Mouse (Mus musculus) forebrain, embryonic 14.5 days (tissue): ENCODE data around the gene Lrrc75b. TPM values are rescaled to one million over a fixed set of nuclear protein-coding genes. Genes with fewer than 3 reads are reported as not detected.
"Not testable (repeated sequence)": the region's sequence is repeated elsewhere in the genome, so short reads cannot be mapped to it uniquely, and the experiment has no call there.

ENCODE experiments used
- ATAC-seq: fragments of 200-750 bp; cut with Nextera tagmentation; 2 replicates; pipeline ENCODE4 v1.8.0; 2017; ENCODE audit warnings: mild to moderate bottlenecking, moderate library complexity
- DNase-seq: peaks from one replicate; pipeline ENCODE4 v3.0.0-alpha.2; 2015; ENCODE audit warnings: low spot score
- H3K27ac ChIP-seq: fragments of 300-500 bp; sonication (generic); 2 replicates; pipeline ENCODE4 v1.5.1; 2014; ENCODE audit warnings: low read depth, mild to moderate bottlenecking, control low read depth, low read length, moderate library complexity
- H3K27me3 ChIP-seq: fragments of 300-500 bp; sonication (generic); replicated peaks from 2 replicates; pipeline ENCODE4 v1.6.1; 2014; ENCODE audit warnings: low read length, control low read depth, mixed read lengths; ENCODE audit not compliant: control insufficient read depth, insufficient read depth
- H3K36me3 ChIP-seq: fragments of 300-500 bp; sonication (generic); 2 replicates; pipeline ENCODE4 v1.6.1; 2014; ENCODE audit warnings: low read length, control low read depth; ENCODE audit not compliant: control insufficient read depth, insufficient read depth
- H3K4me1 ChIP-seq: fragments of 300-500 bp; sonication (generic); 2 replicates; pipeline ENCODE4 v1.6.1; 2014; ENCODE audit warnings: antibody characterized with exemption, low read length, control low read depth; ENCODE audit not compliant: control insufficient read depth, insufficient read depth
- H3K4me2 ChIP-seq: fragments of 300-500 bp; sonication (generic); 2 replicates; pipeline ENCODE4 v1.6.1; 2014; ENCODE audit warnings: mild to moderate bottlenecking, control low read depth, low read length
- H3K4me3 ChIP-seq: fragments of 300-500 bp; sonication (generic); 2 replicates; pipeline ENCODE4 v1.5.1; 2014; ENCODE audit warnings: low read depth, low read length, control low read depth
- H3K9ac ChIP-seq: fragments of 300-500 bp; sonication (generic); 2 replicates; pipeline ENCODE4 v1.6.1; 2014; ENCODE audit warnings: mild to moderate bottlenecking, low read length, control low read depth, moderate library complexity
- H3K9me3 ChIP-seq: fragments of 300-500 bp; sonication (generic); replicated peaks from 2 replicates; pipeline ENCODE4 v1.6.1; 2016; ENCODE audit warnings: low read length, control low read depth, mixed read lengths; ENCODE audit not compliant: control insufficient read depth
- WGBS: fragments of 180-500 bp; shearing (Covaris S2); extraction: QIAGEN DNeasy Blood & Tissue Kit; methylation state at CpG from one replicate; pipeline ENCODE4 v1.1.7; 2014; 5-methylcytosine and 5-hydroxymethylcytosine counted together
- polyA plus RNA-seq: library from polyadenylated mRNA; unstranded; fragments of >200 nt; fragmentation: Nextera tagmentation; extraction: Ambion mirVana; gene quantifications from 2 replicates; pipeline ENCODE4 v1.2.1, GENCODE M21; 2014

Lrrc75b gene
- polyA plus RNA-seq, 1 experiment from 2014 or later: 15.7 TPM

DNA sequence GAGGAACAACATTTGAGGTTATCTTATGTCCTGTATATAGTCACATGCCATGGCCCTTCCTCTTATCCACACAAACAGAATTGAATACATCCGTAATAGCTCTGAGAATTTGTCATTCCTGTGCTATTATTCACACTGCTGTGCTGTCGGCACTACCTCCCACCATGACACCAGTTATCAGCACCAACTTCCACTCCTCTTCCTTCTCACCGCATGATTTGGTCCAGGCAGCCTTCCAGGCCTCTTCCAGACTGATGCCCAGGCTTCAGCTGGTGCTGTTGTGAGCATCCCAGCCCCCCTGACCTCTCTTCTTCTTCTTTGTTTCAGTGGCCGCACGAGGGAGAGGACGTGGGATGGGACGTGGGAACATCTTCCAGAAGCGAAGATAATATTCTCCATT lies 25.2 kb downstream of the Lrrc75b start:
- DNase-seq (no peak), ATAC-seq (no peak)
- Histone ChIP-seq H3K36me3 (peaks cover 53% of the 10 kb centered on the region), H3K9me3 (no peaks in the 10 kb centered on the region), H3K4me2 (no peak overlapping the region), H3K27ac (no peak overlapping the region), H3K4me3 (no peak overlapping the region), H3K27me3 (no peaks in the 10 kb centered on the region), H3K9ac (no peak overlapping the region), H3K4me1 (no peaks in the 10 kb centered on the region)
- WGBS: 91% methylated on average over 8 of the region's 8 CpGs

GRCm38 (mm10) chr10:75534216-75534615 lies 25.9 kb downstream of the Lrrc75b start:
- H3K4me3 ChIP-seq: no peak overlapping the region
- H3K9me3 ChIP-seq: no peaks in the 10 kb centered on the region
- DNase-seq: no peak
- no peak overlapping the region for H3K9ac ChIP-seq
- no peak for ATAC-seq
- no peak overlapping the region for H3K27ac ChIP-seq
- H3K4me1 ChIP-seq: no peaks in the 10 kb centered on the region
- WGBS: 87% methylated on average over 8 of the region's 8 CpGs
- H3K36me3 ChIP-seq: peaks cover 56% of the 10 kb centered on the region
- no peak overlapping the region for H3K4me2 ChIP-seq
- H3K27me3 ChIP-seq: no peaks in the 10 kb centered on the region

- DNase-seq (no peak), ATAC-seq (no peak)
- H3K36me3 ChIP-seq: peaks cover 59% of the 10 kb centered on the region
- WGBS: 85% methylated on average over 9 of the region's 9 CpGs
- no peak overlapping the region for H3K9ac ChIP-seq
- H3K27me3 ChIP-seq: no peaks in the 10 kb centered on the region
- H3K4me3 ChIP-seq: no peak overlapping the region
- H3K4me1 ChIP-seq: no peaks in the 10 kb centered on the region
- no peak overlapping the region for H3K4me2 ChIP-seq
- no peaks in the 10 kb centered on the region for H3K9me3 ChIP-seq
- no peak overlapping the region for H3K27ac ChIP-seq
Measured at GRCm38 (mm10) chr10:75531532-75532090, 28.5 kb downstream of the Lrrc75b start.

DNA sequence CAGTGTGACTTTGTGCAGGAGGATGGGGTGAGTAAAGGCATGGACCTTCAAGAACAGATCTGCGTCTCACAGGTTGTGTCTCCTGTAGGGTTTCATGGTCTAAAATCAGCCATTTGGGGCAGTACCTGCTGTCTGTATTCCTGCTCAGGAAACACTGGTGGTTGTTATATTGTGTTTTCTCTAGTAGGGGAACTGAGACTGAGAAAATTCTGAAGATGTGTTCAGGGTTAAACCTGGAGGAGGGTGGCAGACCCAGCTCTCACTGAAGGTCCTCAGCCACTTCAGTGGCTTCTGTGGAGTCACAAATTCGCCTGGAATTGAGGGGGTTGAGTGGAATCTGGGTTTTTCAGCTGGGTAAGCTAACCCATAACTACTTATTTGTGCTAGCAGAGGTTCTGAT lies 29.8 kb downstream of the Lrrc75b start:
- H3K36me3 ChIP-seq: peaks cover 58% of the 10 kb centered on the region

GRCm38 (mm10) chr10:75525450-75525849 lies 34.7 kb downstream of the Lrrc75b start:
- peaks cover 61% of the 10 kb centered on the region for H3K36me3 ChIP-seq
- not testable (repeated sequence) for H3K27ac ChIP-seq, H3K4me2 ChIP-seq, ATAC-seq, H3K9me3 ChIP-seq, H3K4me1 ChIP-seq, DNase-seq, H3K9ac ChIP-seq, H3K4me3 ChIP-seq, H3K27me3 ChIP-seq
- WGBS: 92% methylated on average over 9 of the region's 9 CpGs

More for the DNA sequence above, 29.8 kb downstream of the Lrrc75b start:
- H3K27ac ChIP-seq: no peak overlapping the region
- 90% methylated on average over 2 of the region's 2 CpGs for WGBS
- H3K27me3 ChIP-seq: no peaks in the 10 kb centered on the region
- H3K4me3 ChIP-seq: no peak overlapping the region
- H3K9me3 ChIP-seq: no peaks in the 10 kb centered on the region
- no peak overlapping the region for H3K4me2 ChIP-seq
- no peak for DNase-seq
- H3K4me1 ChIP-seq: no peaks in the 10 kb centered on the region
- ATAC-seq: no peak
- no peak overlapping the region for H3K9ac ChIP-seq

DNA sequence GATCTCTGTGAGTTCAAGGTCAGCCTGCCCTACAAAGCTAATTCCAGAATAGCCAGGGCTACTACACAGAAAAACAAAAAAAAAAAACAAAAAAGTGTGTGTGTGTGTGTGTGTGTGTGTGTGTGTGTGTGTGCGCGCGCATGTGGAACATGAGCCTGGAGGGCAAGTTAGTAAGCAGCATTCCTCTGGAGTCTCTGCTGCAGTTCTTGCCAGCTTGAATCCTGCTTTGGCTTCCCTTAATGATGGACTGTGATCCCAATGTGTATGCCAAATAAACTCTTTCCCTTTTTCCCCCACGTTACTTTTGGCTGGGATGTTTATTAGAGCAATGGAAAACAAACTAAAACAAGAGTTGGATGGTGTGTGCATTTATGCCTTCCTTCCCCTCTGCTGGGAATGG lies 38.5 kb downstream of the Lrrc75b start:
- H3K9ac ChIP-seq: no peak overlapping the region
- H3K36me3 ChIP-seq: peaks cover 60% of the 10 kb centered on the region

DNA sequence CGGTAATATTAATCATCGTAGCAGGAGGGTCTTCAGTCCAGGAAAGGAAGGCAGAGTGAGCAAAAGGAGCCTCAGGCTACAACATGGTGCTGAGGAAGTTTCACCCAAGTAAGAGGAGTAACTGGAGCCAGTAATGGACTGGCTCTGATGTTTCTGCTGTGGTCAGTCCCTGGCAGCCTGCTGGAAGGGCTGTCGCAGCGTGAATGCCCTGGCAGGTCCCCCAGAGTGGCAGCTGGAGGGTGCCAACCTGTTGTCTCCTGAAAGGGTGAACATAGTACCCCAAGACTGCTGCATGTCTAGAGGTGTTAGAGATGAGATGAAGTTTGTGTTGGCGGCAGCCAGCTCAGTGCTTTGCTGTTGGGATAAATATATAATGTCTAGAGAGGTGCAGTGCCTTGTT lies 39.5 kb downstream of the Lrrc75b start:
- Histone ChIP-seq H3K36me3 (peaks cover 52% of the 10 kb centered on the region), H3K4me1 (peaks cover 14% of the 10 kb centered on the region; the same call in 1 of the 2 replicates), H3K4me2 (no peak overlapping the region), H3K27me3 (no peaks in the 10 kb centered on the region), H3K4me3 (no peak overlapping the region), H3K9ac (no peak overlapping the region), H3K9me3 (no peaks in the 10 kb centered on the region), H3K27ac (no peak overlapping the region)
- no peak for DNase-seq
- no peak for ATAC-seq
- WGBS: 94% methylated on average over 5 of the region's 5 CpGs

More for the DNA sequence above, 38.5 kb downstream of the Lrrc75b start:
- Histone ChIP-seq H3K4me1 (peaks cover 7% of the 10 kb centered on the region; the same call in 1 of the 2 replicates), H3K9me3 (no peaks in the 10 kb centered on the region), H3K27ac (no peak overlapping the region), H3K4me2 (no peak overlapping the region), H3K4me3 (no peak overlapping the region), H3K27me3 (no peaks in the 10 kb centered on the region)
- no peak for ATAC-seq
- WGBS: 95% methylated on average over 4 of the region's 4 CpGs
- no peak for DNase-seq

DNA sequence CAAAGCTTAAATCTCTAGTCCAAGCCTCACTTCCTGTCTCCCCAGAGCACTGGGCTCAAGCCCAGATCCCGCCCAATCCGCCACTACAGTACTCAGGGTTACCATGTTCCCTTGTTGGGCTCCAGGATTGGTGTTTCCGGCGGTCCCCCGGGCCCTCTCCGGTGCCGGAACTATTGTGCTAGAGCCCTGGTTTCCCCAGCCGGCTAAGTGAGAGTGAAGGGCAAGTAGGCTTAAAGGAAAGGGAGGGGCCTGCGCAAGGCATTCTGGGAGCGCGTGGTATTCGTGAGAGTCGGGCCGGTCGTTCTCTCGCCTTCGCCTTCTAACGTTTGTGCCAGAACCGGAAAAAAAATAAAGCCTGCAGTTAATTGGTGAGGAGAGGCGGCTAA lies 42.4 kb downstream of the Lrrc75b start, which contains the start of gene Gucd1:
TSS of gene Gucd1 (minus strand) at position 215 of the 386 bp plus-strand sequence.
- Histone ChIP-seq H3K4me3 (peak within 1 kb of the TSS; percentile 85), H3K36me3 (peaks cover 26% of the 10 kb centered on the region), H3K4me1 (peaks cover 14% of the 10 kb centered on the region; the same call in 1 of the 2 replicates), H3K9ac (peak within 1 kb of the TSS; percentile 94), H3K27ac (peak within 1 kb of the TSS; percentile 96), H3K9me3 (no peaks in the 10 kb centered on the region), H3K4me2 (peak within 1 kb of the TSS; percentile 90), H3K27me3 (no peaks in the 10 kb centered on the region)
- ATAC-seq: peak; percentile 94
- WGBS: under 1% methylated on average over 20 of the region's 20 CpGs
- DNase-seq: peak; percentile 97

- ATAC-seq: peak; percentile 96
- WGBS: under 1% methylated on average over 47 of the region's 52 CpGs
- H3K27me3 ChIP-seq: no peaks in the 10 kb centered on the region
- no peaks in the 10 kb centered on the region for H3K9me3 ChIP-seq
- peak within 1 kb of the TSS; percentile 96 for H3K27ac ChIP-seq
- peak within 1 kb of the TSS; percentile 85 for H3K4me3 ChIP-seq
- H3K4me2 ChIP-seq: peak within 1 kb of the TSS; percentile 90
- H3K36me3 ChIP-seq: peaks cover 26% of the 10 kb centered on the region
- peak; percentile 98 for DNase-seq
- peak within 1 kb of the TSS; percentile 94 for H3K9ac ChIP-seq
- H3K4me1 ChIP-seq: peaks cover 14% of the 10 kb centered on the region; the same call in 1 of the 2 replicates
Measured at GRCm38 (mm10) chr10:75517073-75517757, 42.9 kb downstream of the Lrrc75b start, which contains the start of gene Snrpd3. Gene Snrpd3 (plus strand): TSS chr10:75517551.
